Mouse (Mus musculus) CH12.LX (cell line): ENCODE results near the gene Mecr. TPM values are rescaled to one million over a fixed set of nuclear protein-coding genes. Genes with fewer than 3 reads are reported as not detected.

Source experiments
- DNase-seq: peaks from one replicate; pipeline ENCODE4 v3.0.0-alpha.2; 2013; ENCODE audit errors: extremely low read depth
- H3K27ac ChIP-seq: 2 replicates; pipeline ENCODE4 v1.5.1; 2012; ENCODE audit warnings: low read depth, mild to moderate bottlenecking, control low read depth, moderate library complexity; ENCODE audit not compliant: insufficient read depth
- H3K27me3 ChIP-seq: replicated peaks from 2 replicates; pipeline ENCODE3; 2012; ENCODE audit warnings: inconsistent platforms
- H3K36me3 ChIP-seq, 2 experiments: replicated peaks in 1 of 2; 2 replicates each; pipeline versions ENCODE3 to v1.6.1; 2012; ENCODE audit warnings: inconsistent platforms in 1 of 2, low read length in 1 of 2, mild to moderate bottlenecking in 1 of 2, mixed read lengths in 1 of 2, moderate library complexity in 1 of 2; ENCODE audit not compliant: control insufficient read depth in 1 of 2, insufficient read depth in 1 of 2
- H3K4me1 ChIP-seq, 2 experiments: 2 replicates each; pipeline ENCODE4 v1.6.1; 2012; ENCODE audit warnings: inconsistent platforms in 1 of 2, moderate library complexity in 1 of 2; ENCODE audit not compliant: insufficient read depth in 2 of 2, control insufficient read depth in 1 of 2
- H3K4me2 ChIP-seq: 2 replicates; pipeline ENCODE4 v1.6.1; 2012; ENCODE audit warnings: low read depth, mild to moderate bottlenecking, control low read depth; ENCODE audit not compliant: poor library complexity, insufficient read depth, severe bottlenecking
- H3K4me3 ChIP-seq, 3 experiments: fragments of 150-350 bp in 1 of 3; sonication (generic) in 1 of 3; replicated peaks in 1 of 3; 2 replicates each; pipeline versions ENCODE3 to v1.5.1; 2011 to 2012; ENCODE audit warnings: low read depth in 2 of 3, low read length in 2 of 3, mild to moderate bottlenecking in 2 of 3, moderate library complexity in 2 of 3, control low read depth in 1 of 3, improper control_type of control experiment in 1 of 3, inconsistent platforms in 1 of 3, mixed read lengths in 1 of 3; ENCODE audit not compliant: poor library complexity in 1 of 3
- H3K79me2 ChIP-seq: replicated peaks from 2 replicates; pipeline ENCODE4 v1.6.1; 2012; ENCODE audit warnings: mild to moderate bottlenecking, moderate library complexity; ENCODE audit not compliant: control insufficient read depth, poor library complexity, insufficient read depth, severe bottlenecking; ENCODE audit errors: extremely low read depth
- H3K9ac ChIP-seq: 2 replicates; pipeline ENCODE4 v1.6.1; 2012; ENCODE audit warnings: low read depth, mild to moderate bottlenecking, control low read depth, moderate library complexity; ENCODE audit not compliant: insufficient read depth
- H3K9me3 ChIP-seq: replicated peaks from 2 replicates; pipeline ENCODE3; 2012; ENCODE audit warnings: low read length, inconsistent platforms, mixed read lengths
- BHLHE40 ChIP-seq: IDR thresholded peaks from 2 replicates; pipeline ENCODE4 v1.6.1; 2011; ENCODE audit warnings: mild to moderate bottlenecking, low read depth, low read length, improper control_type of control experiment
- CHD1 ChIP-seq: IDR thresholded peaks from 2 replicates; pipeline ENCODE4 v1.6.1; 2012; ENCODE audit warnings: low read depth, low read length, improper control_type of control experiment, inconsistent platforms
- ETS1 ChIP-seq: conservative IDR thresholded peaks from 2 replicates; pipeline ENCODE4 v1.6.1; 2012; ENCODE audit warnings: low read depth, mild to moderate bottlenecking, inconsistent platforms, low read length, improper control_type of control experiment, moderate library complexity
- JUND ChIP-seq: conservative IDR thresholded peaks from 2 replicates; pipeline ENCODE4 v1.6.1; 2011; ENCODE audit warnings: low read depth, low read length, improper control_type of control experiment
- MAX ChIP-seq: IDR thresholded peaks from 2 replicates; pipeline ENCODE4 v1.6.1; 2011; ENCODE audit warnings: low read length, improper control_type of control experiment
- MEF2A ChIP-seq: IDR thresholded peaks from 2 replicates; pipeline ENCODE4 v1.6.1; 2014; ENCODE audit warnings: low read depth, mild to moderate bottlenecking, inconsistent platforms, low read length, improper control_type of control experiment, borderline replicate concordance
- MYC ChIP-seq: IDR thresholded peaks from 2 replicates; pipeline ENCODE4 v1.6.1; 2011; ENCODE audit warnings: low read depth, mild to moderate bottlenecking, improper control_type of control experiment, low read length
- RCOR1 ChIP-seq: conservative IDR thresholded peaks from 2 replicates; pipeline ENCODE4 v1.6.1; 2012; ENCODE audit warnings: low read depth, mild to moderate bottlenecking, inconsistent platforms, low read length, improper control_type of control experiment
- SIN3A ChIP-seq: IDR thresholded peaks from 2 replicates; pipeline ENCODE4 v1.6.1; 2012; ENCODE audit warnings: low read length, improper control_type of control experiment, inconsistent platforms
- SMC3 ChIP-seq: IDR thresholded peaks from 2 replicates; pipeline ENCODE4 v1.6.1; 2011; ENCODE audit warnings: low read depth, low read length, improper control_type of control experiment
- ZMIZ1 ChIP-seq: IDR thresholded peaks from 2 replicates; pipeline ENCODE4 v1.6.1; 2012; ENCODE audit warnings: low read depth, mild to moderate bottlenecking, inconsistent platforms, low read length, improper control_type of control experiment
- dilution Hi-C: fragments of 300-500 bp; cut with MboI; formaldehyde crosslinking; loops from 2 replicates; pipeline ENCODE4 v1.14.3; 2020; ENCODE audit warnings: low sequenced_read_pairs; ENCODE audit not compliant: extremely low pct_unique_long_range_greater_than_20kb, extremely low pct_ligation_motif_present
- in situ Hi-C: fragments of 300-500 bp; cut with MboI; formaldehyde crosslinking; loops from 3 replicates; pipeline ENCODE4 v1.14.3; 2019; ENCODE audit warnings: low sequenced_read_pairs, low pct_ligation_motif_present, low pct_unique_long_range_greater_than_20kb, mixed read lengths
- polyA plus RNA-seq: library from polyadenylated mRNA; unstranded; fragments of >175 nt; gene quantifications from 2 replicates; pipeline ENCODE4 v1.2.1, GENCODE M21; 2012; ENCODE audit warnings: low read depth; ENCODE audit not compliant: insufficient read length
- total RNA-seq, 2 experiments: library from RNA; depleted of rRNA; stranded (reverse); fragments of 300-350 nt in 1 of 2; fragments of >200 nt in 1 of 2; gene quantifications; 2 replicates each; pipeline ENCODE4 v1.2.3; 2012 to 2014

The Mecr gene
- total and polyA plus RNA-seq, 3 experiments: 43.0 to 77.3 (median 54.6) TPM

DNA sequence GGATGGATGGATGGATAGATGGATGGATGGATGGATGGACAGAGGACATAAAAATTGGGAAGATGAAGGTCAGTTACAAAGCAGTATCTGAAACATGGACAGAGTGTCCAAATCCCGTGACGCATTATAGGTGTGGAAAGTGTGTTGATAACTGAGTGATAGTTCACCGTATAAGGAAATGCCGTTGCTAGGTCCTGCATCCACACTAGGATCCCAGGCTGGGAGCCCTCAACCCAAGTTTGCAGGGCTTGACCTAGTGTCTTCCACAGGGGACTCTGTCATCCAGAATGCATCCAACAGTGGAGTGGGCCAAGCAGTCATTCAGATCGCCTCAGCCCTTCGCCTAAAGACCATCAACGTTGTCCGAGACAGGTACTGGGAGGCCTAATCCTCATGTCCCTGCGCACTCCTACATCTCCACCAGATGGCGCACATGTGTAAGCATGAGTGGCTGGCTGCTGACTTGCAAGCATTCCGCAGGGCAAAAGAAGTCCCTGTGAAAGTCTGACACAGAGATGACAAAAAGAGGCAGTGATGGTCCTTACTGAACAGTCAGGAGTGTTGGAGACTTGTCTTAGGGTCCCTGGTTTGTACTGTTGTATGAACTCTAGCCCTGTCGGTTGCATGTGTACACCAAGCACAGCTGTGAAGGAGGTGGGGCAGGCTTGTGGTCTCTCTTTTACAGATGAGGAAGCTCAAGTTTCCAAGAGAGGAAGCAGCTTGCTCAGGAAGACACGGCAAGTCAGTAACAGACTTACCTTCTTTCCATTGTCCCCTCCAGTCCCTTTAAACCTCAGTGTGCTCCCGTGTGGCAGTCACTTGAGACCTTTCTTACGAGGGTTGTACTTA, 17.4 kb downstream of the Mecr start (continued):
- TF ChIP-seq MAX (peak; percentile 61; the same call in 1 of the 2 replicates), ETS1 (peak; percentile 50), MEF2A (no peak; the same call in 1 of the 2 replicates), RCOR1 (no peak), JUND (no peak), SIN3A (peak; percentile 98), CHD1 (no peak)

DNA sequence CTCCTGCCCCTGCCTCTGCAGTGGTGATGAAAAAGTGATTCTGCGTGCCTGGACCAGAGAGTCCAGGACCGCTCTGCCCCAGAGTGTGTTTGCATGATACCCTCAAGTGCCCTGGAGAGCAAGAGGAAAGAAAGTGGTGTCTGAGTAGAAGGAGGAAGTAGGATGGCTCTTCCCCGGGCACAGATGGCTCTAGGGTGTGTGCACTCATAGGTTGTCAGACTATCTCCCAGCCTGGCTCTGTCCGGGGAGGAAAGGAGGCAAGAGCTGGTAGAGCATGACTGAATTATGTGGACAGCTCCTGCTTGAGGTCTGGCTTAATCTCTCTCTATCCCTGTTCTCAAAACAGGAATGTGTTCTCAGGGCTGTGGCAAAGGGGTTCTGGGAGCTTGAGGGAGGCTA, 18.1 kb downstream of the Mecr start:
- peak overlapping the region; percentile 77 for H3K27ac ChIP-seq
- H3K36me3 ChIP-seq: peaks cover 56 to 91% of the 10 kb centered on the region in 2 experiments
- no peaks in the 10 kb centered on the region for H3K27me3 ChIP-seq
- dilution Hi-C loops: no loop called here
- no peak overlapping the region for H3K4me3 ChIP-seq
- 0 out of 2 replicates have a peak, but pooled peaks have one; percentile 1 for TF ChIP-seq ETS1
- no peak for TF ChIP-seq SMC3
- no peak overlapping the region for H3K4me2 ChIP-seq
- H3K9ac ChIP-seq: peak overlapping the region; percentile 1; the same call in 1 of the 2 replicates
- no peaks in the 10 kb centered on the region for H3K79me2 ChIP-seq
- H3K9me3 ChIP-seq: no peaks in the 10 kb centered on the region
- peak; percentile 46 for DNase-seq
- in situ Hi-C loops: no loop called here
- H3K4me1 ChIP-seq: peaks cover 9 to 29% of the 10 kb centered on the region in 2 experiments; a peak in 3 of 4 replicates

DNA sequence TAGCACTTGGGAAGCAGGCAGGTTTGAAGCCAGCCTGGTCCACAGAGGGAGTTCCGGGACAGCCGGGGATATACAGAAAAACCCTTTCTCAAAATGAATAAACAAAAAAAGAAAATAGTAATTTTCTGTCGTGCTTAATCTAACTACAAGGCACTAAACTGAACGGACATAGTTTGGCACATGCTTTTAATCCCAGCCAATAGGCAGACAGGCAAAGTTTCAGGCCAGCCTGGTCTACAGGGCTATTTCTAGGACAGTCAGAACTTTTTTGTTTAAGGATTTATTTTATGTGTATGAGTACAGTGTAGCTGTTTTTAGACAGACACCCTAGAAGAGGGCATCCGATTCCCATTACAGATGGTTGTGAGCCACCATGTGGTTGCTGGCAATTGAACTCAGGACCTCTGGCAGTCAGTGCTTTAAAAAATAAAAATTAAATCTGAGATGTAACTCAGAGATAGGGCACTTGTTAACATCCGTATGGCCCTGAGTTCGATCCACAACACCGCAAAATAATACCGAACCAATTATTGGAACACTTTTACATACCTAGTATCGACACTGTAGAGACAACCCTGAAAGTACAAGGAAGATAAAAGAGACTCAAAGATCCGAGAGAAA, 29.5 kb downstream of the Mecr start:
- dilution Hi-C loops: no loop called here
- peaks cover 35% of the 10 kb centered on the region for H3K79me2 ChIP-seq
- H3K4me1 ChIP-seq: peaks cover 0 to 25% of the 10 kb centered on the region in 2 experiments; a peak in 3 of 4 replicates
- H3K27me3 ChIP-seq: no peaks in the 10 kb centered on the region
- peaks cover 2 to 43% of the 10 kb centered on the region in 2 experiments for H3K36me3 ChIP-seq
- H3K27ac ChIP-seq: peak overlapping the region; percentile 10; the same call in 1 of the 2 replicates
- no peaks in the 10 kb centered on the region for H3K9me3 ChIP-seq
- in situ Hi-C loops: no loop called here
- H3K4me2 ChIP-seq: peak overlapping the region; percentile 80
- peak overlapping the region; percentile 93 for H3K9ac ChIP-seq
- TF ChIP-seq MYC (peak; percentile 81), ZMIZ1 (no peak), CHD1 (no peak), BHLHE40 (no peak)
- no peak for DNase-seq
- H3K4me3 ChIP-seq: peak overlapping the region; percentile 63 to 95 (median 89)
